Mouse (Mus musculus) forebrain, embryonic 16.5 days (tissue): ENCODE data around the gene Eps8. TPM values are rescaled to one million over a fixed set of nuclear protein-coding genes. Genes with fewer than 3 reads are reported as not detected.

Experiments
- ATAC-seq: fragments of 200-750 bp; cut with Nextera tagmentation; 2 replicates; pipeline ENCODE4 v1.8.0; 2017; ENCODE audit warnings: mild to moderate bottlenecking, moderate library complexity
- H3K27ac ChIP-seq: fragments of 300-500 bp; sonication (generic); 2 replicates; pipeline ENCODE4 v1.5.1; 2014; ENCODE audit warnings: low read length, control low read depth
- H3K27me3 ChIP-seq: fragments of 300-500 bp; sonication (generic); replicated peaks from 2 replicates; pipeline ENCODE4 v1.6.1; 2014; ENCODE audit warnings: low read length; ENCODE audit not compliant: control insufficient read depth, insufficient read depth
- H3K36me3 ChIP-seq: fragments of 300-500 bp; sonication (generic); 2 replicates; pipeline ENCODE4 v1.6.1; 2014; ENCODE audit not compliant: control insufficient read depth, insufficient read depth
- H3K4me1 ChIP-seq: fragments of 300-500 bp; sonication (generic); replicated peaks from 2 replicates; pipeline ENCODE4 v1.6.1; 2014; ENCODE audit warnings: low read length; ENCODE audit not compliant: control insufficient read depth, insufficient read depth
- H3K4me2 ChIP-seq: fragments of 300-500 bp; sonication (generic); 2 replicates; pipeline ENCODE4 v1.6.1; 2014; ENCODE audit warnings: mild to moderate bottlenecking, low read length, control low read depth
- H3K4me3 ChIP-seq: fragments of 300-500 bp; sonication (generic); replicated peaks from 2 replicates; pipeline ENCODE4 v1.5.1; 2014; ENCODE audit warnings: mild to moderate bottlenecking, low read length, control low read depth
- H3K9ac ChIP-seq: fragments of 300-500 bp; sonication (generic); replicated peaks from 2 replicates; pipeline ENCODE4 v1.6.1; 2014; ENCODE audit warnings: low read depth, low read length, control low read depth
- H3K9me3 ChIP-seq: fragments of 300-500 bp; sonication (generic); 2 replicates; pipeline ENCODE4 v1.6.1; 2016; ENCODE audit warnings: low read length; ENCODE audit not compliant: control insufficient read depth
- WGBS: fragments of 180-500 bp; shearing (Covaris S2); extraction: QIAGEN DNeasy Blood & Tissue Kit; methylation state at CpG from one replicate; pipeline ENCODE4 v1.1.7; 2014; 5-methylcytosine and 5-hydroxymethylcytosine counted together
- polyA plus RNA-seq: library from polyadenylated mRNA; unstranded; fragments of >200 nt; fragmentation: Nextera tagmentation; extraction: Ambion mirVana; gene quantifications from 2 replicates; pipeline ENCODE4 v1.2.1, GENCODE M21; 2015

Eps8 gene
- polyA plus RNA-seq: 16.6 and 20.9 TPM in 2 replicates

- Histone ChIP-seq H3K9ac (no peak within 1 kb of the TSS), H3K9me3 (no peaks in the 10 kb centered on the region), H3K27ac (no peak within 1 kb of the TSS), H3K36me3 (no peaks in the 10 kb centered on the region), H3K4me1 (no peaks in the 10 kb centered on the region), H3K4me3 (no peak within 1 kb of the TSS), H3K27me3 (0 out of 2 replicates have a peak, but pooled peaks cover 2% of the 10 kb centered on the region), H3K4me2 (no peak within 1 kb of the TSS)
- WGBS: 86% methylated on average over 2 of the region's 2 CpGs
- ATAC-seq: no peak
These were observed at the start of gene Eps8 for GRCm38 (mm10) chr6:137654776-137655175. TSS of gene Eps8 (minus strand) at chr6:137654876.

- Histone ChIP-seq H3K4me3 (no peak overlapping the region), H3K4me1 (peaks cover 4% of the 10 kb centered on the region), H3K4me2 (no peak overlapping the region), H3K9me3 (no peaks in the 10 kb centered on the region), H3K27ac (no peak overlapping the region), H3K36me3 (no peaks in the 10 kb centered on the region), H3K9ac (no peak overlapping the region), H3K27me3 (no peaks in the 10 kb centered on the region)
- ATAC-seq: no peak
- 93% methylated on average over 7 of the region's 7 CpGs for WGBS
These were observed 48.8 kb upstream of the Eps8 start for GRCm38 (mm10) chr6:137703431-137703830.

DNA sequence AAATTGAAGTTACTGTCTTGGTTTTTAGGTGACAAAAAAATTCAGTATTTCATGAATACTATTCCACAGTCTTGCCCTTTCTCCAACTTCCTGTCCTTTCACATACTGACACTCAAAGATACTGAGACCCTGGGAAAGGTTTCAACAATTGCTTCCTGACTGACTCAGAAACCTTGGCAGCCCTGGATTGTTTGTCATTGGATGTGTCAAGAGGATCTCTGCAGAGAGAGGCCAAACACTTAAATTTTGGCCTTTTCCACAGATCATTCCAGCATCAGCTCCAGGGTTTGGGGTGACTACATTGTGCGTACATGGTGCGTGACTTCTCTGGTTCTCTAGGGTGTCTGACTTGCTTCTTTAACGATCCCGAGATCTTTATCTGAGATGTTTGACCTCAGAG, 48.2 kb upstream of the Eps8 start:
- Histone ChIP-seq H3K27me3 (no peaks in the 10 kb centered on the region), H3K9me3 (no peaks in the 10 kb centered on the region), H3K27ac (no peak overlapping the region), H3K9ac (no peak overlapping the region), H3K4me3 (no peak overlapping the region), H3K4me1 (peaks cover 4% of the 10 kb centered on the region), H3K36me3 (no peaks in the 10 kb centered on the region), H3K4me2 (no peak overlapping the region)
- no peak for ATAC-seq
- 83% methylated on average over 4 of the region's 4 CpGs for WGBS

- no peaks in the 10 kb centered on the region for H3K27me3 ChIP-seq
- H3K4me1 ChIP-seq: peaks cover 4% of the 10 kb centered on the region
- H3K9me3 ChIP-seq: no peaks in the 10 kb centered on the region
- 92% methylated on average over 3 of the region's 3 CpGs for whole genome bisulfite sequencing
- H3K36me3 ChIP-seq: no peaks in the 10 kb centered on the region
- H3K27ac ChIP-seq: no peak overlapping the region
- no peak overlapping the region for H3K4me2 ChIP-seq
- no peak for ATAC-seq
- no peak overlapping the region for H3K9ac ChIP-seq
- H3K4me3 ChIP-seq: no peak overlapping the region
These were observed 47.5 kb upstream of the Eps8 start for GRCm38 (mm10) chr6:137702186-137702585.

GRCm38 (mm10) chr6:137699434-137699833, 44.8 kb upstream of the Eps8 start:
- WGBS: 28% methylated on average over 7 of the region's 7 CpGs
- peak; percentile 90 for ATAC-seq
- Histone ChIP-seq H3K36me3 (no peaks in the 10 kb centered on the region), H3K4me1 (peaks cover 4% of the 10 kb centered on the region), H3K27me3 (no peaks in the 10 kb centered on the region), H3K4me3 (no peak overlapping the region), H3K27ac (no peak overlapping the region), H3K9ac (no peak overlapping the region), H3K9me3 (no peaks in the 10 kb centered on the region), H3K4me2 (no peak overlapping the region)

DNA sequence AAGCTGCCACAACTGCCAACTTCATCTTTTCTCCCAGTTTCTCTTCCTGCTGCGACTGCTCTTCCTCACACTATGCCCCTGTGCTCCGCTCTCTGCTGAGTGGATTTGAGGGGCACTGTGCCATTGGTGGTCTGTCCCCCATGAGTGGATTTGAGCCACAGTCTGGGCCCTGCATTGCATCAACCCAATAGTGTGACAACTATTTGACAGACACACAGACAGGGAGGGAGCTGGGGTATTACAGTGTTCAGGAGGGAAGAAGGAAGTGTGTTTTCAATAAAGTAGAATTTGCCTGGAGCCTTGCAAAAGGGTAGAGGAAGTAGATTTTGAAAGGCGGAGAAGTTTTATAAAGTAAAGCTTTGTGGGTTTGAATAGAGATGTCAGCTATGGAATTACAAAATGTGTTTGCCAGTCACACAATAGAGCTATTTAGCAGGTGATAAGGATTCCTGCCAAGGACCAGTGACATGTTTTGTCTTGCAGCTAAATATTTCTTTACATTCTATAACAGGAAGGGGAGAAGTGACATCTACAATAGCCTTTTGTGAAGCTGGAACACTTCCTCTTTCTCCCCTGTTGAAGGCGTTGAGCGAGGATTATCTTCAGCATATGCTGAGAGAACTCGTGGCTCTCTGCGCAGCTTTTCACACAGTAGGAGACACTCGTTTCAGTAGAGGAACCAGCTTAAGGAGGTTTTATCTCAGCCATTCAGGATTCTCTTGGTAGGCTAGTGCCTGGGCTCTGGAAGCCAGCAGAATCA, 41.9 kb upstream of the Eps8 start:
- no peak overlapping the region for H3K27ac ChIP-seq
- H3K9ac ChIP-seq: no peak overlapping the region
- no peaks in the 10 kb centered on the region for H3K9me3 ChIP-seq
- ATAC-seq: no peak
- 54% methylated on average over 8 of the region's 8 CpGs for WGBS
- H3K4me2 ChIP-seq: no peak overlapping the region
- H3K4me3 ChIP-seq: no peak overlapping the region
- H3K4me1 ChIP-seq: peaks cover 4% of the 10 kb centered on the region
- H3K36me3 ChIP-seq: no peaks in the 10 kb centered on the region
- H3K27me3 ChIP-seq: no peaks in the 10 kb centered on the region

DNA sequence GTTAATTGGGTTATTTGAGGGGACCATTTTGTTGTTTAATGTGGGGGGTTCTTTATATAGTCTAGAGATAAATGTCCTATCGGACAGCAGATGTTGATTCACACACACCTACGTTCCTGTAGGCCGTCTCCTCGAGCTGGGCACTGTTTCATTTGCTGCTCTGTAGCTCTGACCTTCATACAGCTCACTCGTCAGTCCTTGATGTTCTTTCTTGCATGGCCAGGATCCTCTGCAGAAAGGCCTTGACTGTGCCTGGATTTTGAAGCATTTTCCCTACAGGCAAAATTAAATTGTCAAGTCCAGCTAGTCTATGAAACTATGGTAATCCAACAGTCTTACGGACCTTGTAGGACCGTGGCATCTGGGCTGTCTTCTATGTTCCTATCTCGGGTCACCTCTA, 40.4 kb upstream of the Eps8 start:
- WGBS: 95% methylated on average over 8 of the region's 8 CpGs
- ATAC-seq: no peak
- Histone ChIP-seq H3K4me2 (no peak overlapping the region), H3K9me3 (no peaks in the 10 kb centered on the region), H3K27ac (no peak overlapping the region), H3K36me3 (no peaks in the 10 kb centered on the region), H3K4me1 (peaks cover 4% of the 10 kb centered on the region), H3K27me3 (no peaks in the 10 kb centered on the region), H3K4me3 (no peak overlapping the region), H3K9ac (no peak overlapping the region)

GRCm38 (mm10) chr6:137694310-137694709, 39.6 kb upstream of the Eps8 start:
- Histone ChIP-seq H3K9ac (no peak overlapping the region), H3K27me3 (no peaks in the 10 kb centered on the region), H3K9me3 (no peaks in the 10 kb centered on the region), H3K4me3 (no peak overlapping the region), H3K36me3 (no peaks in the 10 kb centered on the region), H3K4me1 (no peaks in the 10 kb centered on the region), H3K27ac (no peak overlapping the region), H3K4me2 (no peak overlapping the region)
- WGBS: 92% methylated on average over 2 of the region's 2 CpGs
- no peak for ATAC-seq

DNA sequence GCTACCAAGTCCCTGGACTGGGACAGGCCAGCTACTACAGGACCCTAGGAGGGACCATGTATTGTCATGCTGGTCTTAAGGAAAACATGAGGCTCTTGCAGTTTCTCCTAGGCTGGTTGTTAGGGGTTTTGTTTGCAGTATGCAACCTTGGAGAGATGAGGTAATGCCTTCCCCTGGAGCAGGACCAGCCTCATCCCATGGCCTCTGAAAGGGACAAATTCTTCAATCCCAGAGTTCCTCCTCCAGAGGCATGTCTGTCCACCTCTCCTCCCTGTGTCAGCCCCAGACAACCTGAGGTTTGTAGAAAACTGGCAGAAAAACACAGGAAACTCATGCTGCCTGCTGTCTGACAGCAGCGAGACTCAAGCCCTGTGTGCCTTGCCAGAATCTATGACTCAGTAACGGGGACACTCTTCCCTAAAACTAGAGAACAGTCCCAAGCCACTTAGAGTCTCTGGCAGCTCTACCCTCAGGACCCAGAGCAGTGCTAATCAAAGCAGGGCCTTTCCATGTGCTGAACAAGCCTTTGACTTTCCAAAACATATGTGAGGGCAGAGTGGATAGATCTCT, 36.0 kb upstream of the Eps8 start:
- Histone ChIP-seq H3K27ac (no peak overlapping the region), H3K4me3 (no peak overlapping the region), H3K4me2 (no peak overlapping the region), H3K9me3 (no peaks in the 10 kb centered on the region), H3K9ac (no peak overlapping the region), H3K36me3 (no peaks in the 10 kb centered on the region), H3K27me3 (no peaks in the 10 kb centered on the region), H3K4me1 (no peaks in the 10 kb centered on the region)
- WGBS: 60% methylated on average over 2 of the region's 2 CpGs
- no peak for ATAC-seq
